Mouse (Mus musculus) megakaryocyte, embryonic 14.5 days (primary cell): ENCODE measurements around the gene Slc3a2. TPM values are rescaled to one million over a fixed set of nuclear protein-coding genes. Genes with fewer than 3 reads are reported as not detected.

Experiments used
- H3K27me3 ChIP-seq: replicated peaks from 2 replicates; pipeline ENCODE3; 2012; ENCODE audit warnings: inconsistent platforms
- H3K36me3 ChIP-seq: replicated peaks from 2 replicates; pipeline ENCODE3; 2012; ENCODE audit warnings: low read length, inconsistent platforms, mixed read lengths
- H3K4me1 ChIP-seq: 2 replicates; pipeline ENCODE4 v1.6.1; 2012; ENCODE audit warnings: inconsistent platforms
- H3K4me3 ChIP-seq: replicated peaks from 2 replicates; pipeline ENCODE3; 2012; ENCODE audit warnings: moderate library complexity, mild to moderate bottlenecking, inconsistent platforms
- H3K9me3 ChIP-seq: 2 replicates; pipeline ENCODE4 v1.6.1; 2012; ENCODE audit warnings: inconsistent platforms
- FLI1 ChIP-seq: IDR thresholded peaks from 2 replicates; pipeline ENCODE4 v1.6.1; 2012; ENCODE audit warnings: low read length, inconsistent platforms, mixed read lengths
- GATA1 ChIP-seq: IDR thresholded peaks from 3 replicates; pipeline ENCODE4 v1.6.1; 2012; ENCODE audit warnings: mixed read lengths, low read length, inconsistent platforms, borderline replicate concordance
- polyA plus RNA-seq: library from polyadenylated mRNA; stranded (reverse); fragments of >175 nt; gene quantifications from 2 replicates; pipeline ENCODE4 v1.2.3, GENCODE M21; 2012; ENCODE audit warnings: low replicate concordance; ENCODE audit not compliant: insufficient read depth

The Slc3a2 gene
- polyA plus RNA-seq, 1 experiment, result 161 TPM

DNA sequence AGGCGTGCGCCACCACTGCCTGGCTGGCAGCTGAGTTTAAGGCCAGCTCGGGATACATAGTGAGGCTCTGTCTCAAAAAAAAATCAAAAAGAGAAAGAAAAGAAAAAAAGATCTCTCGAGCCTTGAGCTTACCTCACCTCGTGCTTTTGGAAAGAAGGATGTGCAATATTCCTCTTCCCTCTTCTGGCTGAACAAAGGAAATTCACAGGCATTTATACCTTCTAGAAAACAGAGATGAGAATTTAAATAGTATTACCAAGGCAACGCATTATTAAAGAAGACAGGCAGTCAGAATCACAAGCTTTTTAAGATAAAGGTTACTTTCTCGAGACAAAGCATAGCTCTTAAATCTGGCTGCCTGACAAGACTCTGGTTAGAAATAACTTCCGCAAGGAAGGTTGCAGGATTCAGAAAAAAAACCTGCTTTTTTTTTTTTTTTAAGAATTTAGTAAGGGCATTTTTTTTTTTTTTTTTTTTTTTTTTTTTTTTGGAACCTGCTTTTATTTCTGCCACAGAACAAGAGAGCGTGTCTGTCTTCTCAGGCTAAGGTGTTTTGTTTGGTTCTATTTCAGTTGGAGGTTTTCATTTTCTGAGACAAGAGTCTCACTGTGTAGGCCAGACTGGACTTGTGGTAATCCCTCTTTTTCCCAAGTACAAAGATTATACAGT is 31.2 kb downstream of the Slc3a2 start:
- H3K4me3 ChIP-seq, result no peak overlapping the region
- no peaks in the 10 kb centered on the region for H3K36me3 ChIP-seq
- H3K27me3 ChIP-seq, result peaks cover 18% of the 10 kb centered on the region
- peaks cover 23% of the 10 kb centered on the region for H3K4me1 ChIP-seq
- H3K9me3 ChIP-seq, result 0 out of 2 replicates have a peak, but pooled peaks cover 2% of the 10 kb centered on the region
- no peak for TF ChIP-seq GATA1
- TF ChIP-seq FLI1, result no peak

DNA sequence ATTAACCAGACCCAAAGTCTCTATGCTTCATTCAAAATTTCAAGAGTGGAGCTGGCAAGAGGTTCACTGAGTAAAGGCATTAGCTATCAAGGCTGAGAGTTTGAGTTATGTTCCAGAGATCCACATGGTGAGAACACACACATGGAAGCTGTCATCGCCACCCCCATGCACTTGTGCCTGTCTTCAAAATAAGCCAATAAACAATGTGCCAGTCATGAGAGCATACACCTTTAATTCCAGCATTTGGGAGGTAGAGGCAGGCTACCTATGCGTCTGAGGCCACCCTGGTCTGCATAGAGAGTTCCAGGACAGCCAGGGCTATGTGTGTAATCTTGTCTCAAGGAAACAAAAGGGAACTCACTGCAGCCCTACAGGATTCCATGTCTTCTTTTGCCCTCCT is 39.5 kb downstream of the Slc3a2 start:
- no peak for TF ChIP-seq GATA1
- TF ChIP-seq FLI1, result no peak
- H3K27me3 ChIP-seq, result peaks cover 24% of the 10 kb centered on the region
- no peak overlapping the region for H3K4me3 ChIP-seq
- H3K36me3 ChIP-seq, result no peaks in the 10 kb centered on the region
- H3K4me1 ChIP-seq, result peaks cover 8% of the 10 kb centered on the region
- peaks cover 10% of the 10 kb centered on the region for H3K9me3 ChIP-seq

DNA sequence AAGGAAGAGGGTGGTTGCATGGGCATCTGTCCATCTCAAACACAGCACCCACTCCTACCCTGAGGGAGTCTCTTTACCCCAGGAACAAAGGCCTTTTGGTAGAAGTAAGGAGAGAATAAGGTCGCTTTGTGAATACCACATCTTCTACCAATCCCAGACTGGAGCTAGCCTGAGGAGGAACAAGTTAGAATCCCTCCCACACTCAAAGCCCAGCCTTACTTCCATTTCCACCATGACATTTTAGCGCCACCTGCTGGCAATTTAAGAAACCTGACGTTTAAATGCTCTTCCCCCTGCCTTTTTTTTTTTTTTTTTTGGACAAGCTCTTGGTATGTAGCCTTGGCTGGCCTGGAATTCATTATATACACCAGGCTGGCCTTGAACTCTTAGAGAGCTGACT is 40.2 kb downstream of the Slc3a2 start:
- no peak overlapping the region for H3K4me3 ChIP-seq
- H3K9me3 ChIP-seq, result peaks cover 10% of the 10 kb centered on the region
- peaks cover 4% of the 10 kb centered on the region for H3K4me1 ChIP-seq
- H3K36me3 ChIP-seq, result no peaks in the 10 kb centered on the region
- no peak for TF ChIP-seq FLI1
- no peak for TF ChIP-seq GATA1
- peaks cover 28% of the 10 kb centered on the region for H3K27me3 ChIP-seq

DNA sequence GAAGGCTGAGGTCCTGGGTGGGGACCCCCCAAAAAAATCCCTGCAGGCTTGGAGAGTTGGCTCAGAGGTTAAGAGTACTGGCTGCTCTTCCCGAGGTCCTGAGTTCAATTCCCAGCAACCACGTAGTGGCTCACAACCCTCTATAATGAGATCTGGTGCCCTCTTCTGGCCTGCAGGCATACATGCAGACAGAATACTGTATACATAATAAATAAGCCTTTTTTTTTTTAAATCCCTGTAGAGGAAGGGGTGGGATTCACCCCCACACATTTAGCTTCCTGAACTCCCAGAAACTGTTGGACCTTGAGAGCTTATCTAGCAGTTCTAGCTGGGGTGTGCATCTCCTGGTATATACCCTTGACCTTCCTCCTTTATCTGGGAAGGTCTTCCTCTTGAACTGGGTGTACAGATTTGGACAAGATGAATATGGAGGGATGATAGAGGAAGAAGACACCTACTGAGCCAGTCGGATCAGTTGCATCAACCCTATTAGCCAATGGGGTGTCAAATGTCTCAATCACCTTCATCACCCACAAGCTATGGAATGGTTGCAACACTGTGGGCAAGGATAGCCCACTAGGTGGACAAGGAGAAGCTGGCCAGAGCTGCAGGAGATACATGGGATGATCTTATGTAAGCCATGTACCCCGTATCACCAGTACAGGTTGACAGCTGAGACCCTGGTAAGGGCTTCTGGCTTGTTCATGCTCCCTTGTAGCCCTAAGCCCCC is 41.4 kb downstream of the Slc3a2 start:
- H3K36me3 ChIP-seq, result no peaks in the 10 kb centered on the region
- no peak overlapping the region for H3K4me3 ChIP-seq
- H3K4me1 ChIP-seq, result peaks cover 6% of the 10 kb centered on the region
- no peak for TF ChIP-seq GATA1
- no peak for TF ChIP-seq FLI1
- peaks cover 7% of the 10 kb centered on the region for H3K9me3 ChIP-seq
- peaks cover 27% of the 10 kb centered on the region for H3K27me3 ChIP-seq

DNA sequence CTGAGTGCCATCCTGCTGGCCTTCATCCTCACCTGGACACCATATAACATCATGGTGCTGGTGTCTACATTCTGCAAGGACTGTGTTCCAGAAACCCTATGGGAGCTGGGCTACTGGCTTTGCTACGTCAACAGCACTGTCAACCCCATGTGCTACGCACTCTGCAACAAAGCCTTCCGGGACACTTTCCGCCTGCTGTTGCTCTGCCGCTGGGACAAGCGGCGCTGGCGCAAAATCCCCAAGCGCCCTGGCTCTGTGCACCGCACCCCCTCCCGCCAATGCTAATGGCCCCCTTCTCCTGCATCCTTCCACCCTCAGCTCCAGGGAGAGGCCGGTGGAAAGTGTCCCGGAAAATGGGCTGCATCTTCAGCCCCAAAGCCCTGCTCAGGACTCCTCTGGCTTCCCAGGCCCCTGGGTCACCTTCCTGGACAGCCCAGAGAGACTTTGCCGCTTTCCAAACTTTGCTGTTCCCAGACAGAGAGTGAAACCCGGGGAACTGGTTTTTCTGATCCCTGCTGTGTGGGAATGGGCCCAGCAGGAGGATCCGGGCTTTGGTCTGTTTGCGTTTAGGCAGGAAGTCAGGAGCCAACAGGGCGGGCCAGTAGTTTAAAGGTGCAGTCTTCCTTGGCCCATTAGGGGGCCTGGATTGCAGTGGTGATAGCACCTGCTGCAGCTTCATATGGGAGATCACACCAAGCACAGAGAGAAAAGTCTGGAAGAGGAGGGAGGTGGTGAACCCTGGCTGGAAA is 44.0 kb downstream of the Slc3a2 start:
- TF ChIP-seq FLI1 (no peak), GATA1 (no peak)
- Histone ChIP-seq H3K4me1 (peaks cover 8% of the 10 kb centered on the region), H3K36me3 (no peaks in the 10 kb centered on the region), H3K4me3 (no peak overlapping the region), H3K27me3 (peaks cover 25% of the 10 kb centered on the region), H3K9me3 (peaks cover 7% of the 10 kb centered on the region)

DNA sequence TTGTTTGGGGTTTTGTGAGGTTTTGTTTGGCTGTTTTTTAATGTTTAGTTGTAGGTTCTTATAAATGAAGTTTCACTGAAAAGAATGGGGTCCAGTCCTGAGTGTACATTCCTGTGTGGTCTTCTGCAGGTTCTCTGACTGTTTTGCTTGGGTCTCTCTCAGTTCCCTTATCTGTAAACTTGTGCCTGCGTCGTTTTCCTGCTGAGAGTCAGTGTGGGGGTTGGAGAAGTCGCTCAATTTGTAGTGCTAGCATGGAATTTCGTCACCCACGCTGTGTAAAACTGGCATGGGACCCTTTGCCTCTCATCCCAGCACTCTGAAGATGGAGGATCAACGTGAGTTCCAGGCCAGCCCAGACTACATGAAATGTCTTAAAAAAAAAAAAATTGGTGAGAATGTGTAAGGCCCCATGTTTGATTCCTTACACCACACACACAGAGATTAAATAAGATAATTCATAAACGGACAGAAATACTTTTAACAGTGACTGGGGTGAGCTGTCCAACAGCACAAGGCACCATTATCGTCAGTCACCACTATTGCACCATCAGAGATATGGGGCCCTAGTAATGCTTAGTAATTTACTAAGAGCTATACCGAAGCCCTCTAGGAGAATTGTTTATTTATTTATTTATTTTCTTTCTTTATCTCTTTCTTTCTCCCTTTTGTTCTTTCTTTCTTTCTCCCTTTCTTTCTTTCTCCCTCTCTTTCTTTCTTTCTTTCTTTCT is 49.7 kb downstream of the Slc3a2 start:
- Histone ChIP-seq H3K9me3 (no peaks in the 10 kb centered on the region), H3K36me3 (no peaks in the 10 kb centered on the region), H3K4me3 (no peak overlapping the region), H3K4me1 (peaks cover 10% of the 10 kb centered on the region), H3K27me3 (peaks cover 27% of the 10 kb centered on the region)
- no peak for TF ChIP-seq FLI1
- no peak for TF ChIP-seq GATA1

DNA sequence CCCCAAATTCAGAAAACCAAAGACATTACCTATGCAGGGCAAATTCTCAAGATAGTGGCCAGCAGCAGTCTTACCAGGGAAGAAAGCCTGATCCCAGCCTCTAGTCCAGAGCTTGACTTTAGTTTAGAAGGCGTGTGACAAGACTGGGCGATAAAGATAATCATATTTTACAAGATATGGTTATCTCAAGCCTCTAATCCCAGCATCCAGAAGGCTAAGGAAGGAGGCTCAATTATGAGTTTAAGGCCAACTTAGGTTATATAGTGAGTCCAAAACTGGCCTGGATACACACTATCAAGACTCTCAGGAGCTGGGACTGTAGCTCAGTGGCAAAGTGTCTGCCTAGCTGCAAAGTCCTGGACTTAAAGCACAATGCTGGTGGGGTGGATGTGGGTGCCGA is 50.3 kb downstream of the Slc3a2 start:
- Histone ChIP-seq H3K9me3 (no peaks in the 10 kb centered on the region), H3K4me3 (no peak overlapping the region), H3K27me3 (peaks cover 22% of the 10 kb centered on the region), H3K36me3 (no peaks in the 10 kb centered on the region), H3K4me1 (peaks cover 10% of the 10 kb centered on the region)
- TF ChIP-seq GATA1, result no peak
- TF ChIP-seq FLI1, result no peak

DNA sequence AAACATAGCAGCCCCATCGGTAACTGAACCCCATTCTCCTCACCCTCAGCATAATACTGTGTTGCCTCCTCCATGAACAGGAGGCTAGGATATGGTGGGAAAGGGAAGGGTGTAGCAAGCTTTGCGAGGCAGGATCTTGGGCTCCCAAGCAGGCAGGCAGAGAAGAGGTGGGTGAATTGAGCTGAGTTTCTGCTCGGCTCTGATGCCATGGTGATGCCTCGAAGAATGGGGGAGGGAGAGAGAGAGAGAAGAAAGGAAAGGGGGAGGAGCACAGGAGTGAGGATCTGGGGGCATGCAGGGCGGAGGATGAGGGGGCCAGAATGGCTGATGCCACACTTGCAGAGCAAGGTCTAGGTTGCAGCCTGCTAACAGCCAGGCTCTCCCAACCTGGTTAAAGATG is 57.4 kb downstream of the Slc3a2 start:
- TF ChIP-seq FLI1 (no peak), GATA1 (no peak)
- Histone ChIP-seq H3K36me3 (no peaks in the 10 kb centered on the region), H3K4me3 (no peak overlapping the region), H3K9me3 (no peaks in the 10 kb centered on the region), H3K4me1 (peaks cover 36% of the 10 kb centered on the region), H3K27me3 (peaks cover 53% of the 10 kb centered on the region)

DNA sequence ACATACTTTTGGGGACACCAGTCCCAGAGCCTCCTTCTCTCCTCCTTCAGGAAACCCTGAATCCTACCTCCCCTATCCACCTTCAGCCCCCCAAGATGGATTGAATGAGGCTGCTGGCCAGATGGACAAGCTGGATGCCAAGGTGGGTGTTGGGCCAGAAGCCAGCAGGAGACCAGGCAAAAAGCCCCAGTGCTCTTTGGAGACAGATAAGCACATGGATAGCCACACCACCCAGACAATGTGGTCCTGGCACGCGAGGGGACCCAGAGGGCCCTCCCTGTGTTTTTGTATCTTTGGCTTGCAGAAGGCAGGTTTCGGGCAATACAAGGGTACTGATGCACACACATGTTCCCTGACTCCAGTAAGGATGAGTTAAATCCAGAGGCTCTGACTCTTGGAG is 58.3 kb downstream of the Slc3a2 start:
- no peaks in the 10 kb centered on the region for H3K36me3 ChIP-seq
- no peak overlapping the region for H3K4me3 ChIP-seq
- no peaks in the 10 kb centered on the region for H3K9me3 ChIP-seq
- TF ChIP-seq FLI1 (no peak), GATA1 (no peak)
- peaks cover 52% of the 10 kb centered on the region for H3K27me3 ChIP-seq
- peaks cover 38% of the 10 kb centered on the region for H3K4me1 ChIP-seq
